Mouse (Mus musculus): ENCODE data around the gene Gys1.
"Not testable (repeated sequence)": the region's sequence is repeated elsewhere in the genome, so short reads cannot be mapped to it uniquely, and the experiment has no call there.

Gys1 gene

DNA sequence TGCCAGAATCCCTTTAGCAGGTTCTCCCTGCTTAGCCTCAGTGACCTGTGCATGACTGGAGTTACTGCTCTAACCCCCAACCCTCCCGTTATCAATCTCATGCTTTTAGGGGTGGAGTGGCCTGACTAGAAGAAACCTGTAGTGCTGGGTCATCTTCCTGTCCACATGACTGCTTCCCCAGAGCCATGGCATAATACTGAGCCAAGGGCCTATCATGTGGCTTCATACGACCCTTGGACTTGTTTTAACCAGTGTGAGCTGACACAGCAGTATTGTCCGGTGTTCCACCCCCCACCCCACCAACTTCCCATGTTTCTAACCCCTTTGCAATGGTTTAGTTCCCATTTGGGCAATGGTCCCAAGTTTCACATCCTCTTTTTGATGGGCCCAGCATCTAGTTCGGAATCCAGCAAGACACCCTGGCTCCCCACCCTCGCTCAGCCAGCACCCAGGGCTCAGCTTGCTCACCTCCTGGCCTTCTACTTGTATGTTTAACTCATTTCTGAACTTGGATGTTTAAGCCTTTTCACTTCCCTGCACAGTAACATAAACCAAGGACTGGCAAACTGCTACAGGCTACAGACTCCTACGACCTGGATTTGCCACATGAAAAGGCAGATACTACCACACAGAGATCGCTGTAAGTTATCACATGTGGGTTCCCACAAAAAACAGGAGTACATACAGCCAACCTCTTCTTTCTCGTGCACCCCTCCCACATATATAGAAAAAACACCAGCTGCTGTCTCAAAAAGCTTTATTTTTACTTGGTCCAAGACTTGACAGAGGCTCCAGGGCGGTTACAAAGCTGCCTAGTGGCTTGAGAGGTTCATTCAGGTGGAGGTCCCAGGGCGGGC is 22.8 kb downstream of the Gys1 start:
- DNase-seq (ENCODE audit: low spot score in 2 of 2) = no peak

DNA sequence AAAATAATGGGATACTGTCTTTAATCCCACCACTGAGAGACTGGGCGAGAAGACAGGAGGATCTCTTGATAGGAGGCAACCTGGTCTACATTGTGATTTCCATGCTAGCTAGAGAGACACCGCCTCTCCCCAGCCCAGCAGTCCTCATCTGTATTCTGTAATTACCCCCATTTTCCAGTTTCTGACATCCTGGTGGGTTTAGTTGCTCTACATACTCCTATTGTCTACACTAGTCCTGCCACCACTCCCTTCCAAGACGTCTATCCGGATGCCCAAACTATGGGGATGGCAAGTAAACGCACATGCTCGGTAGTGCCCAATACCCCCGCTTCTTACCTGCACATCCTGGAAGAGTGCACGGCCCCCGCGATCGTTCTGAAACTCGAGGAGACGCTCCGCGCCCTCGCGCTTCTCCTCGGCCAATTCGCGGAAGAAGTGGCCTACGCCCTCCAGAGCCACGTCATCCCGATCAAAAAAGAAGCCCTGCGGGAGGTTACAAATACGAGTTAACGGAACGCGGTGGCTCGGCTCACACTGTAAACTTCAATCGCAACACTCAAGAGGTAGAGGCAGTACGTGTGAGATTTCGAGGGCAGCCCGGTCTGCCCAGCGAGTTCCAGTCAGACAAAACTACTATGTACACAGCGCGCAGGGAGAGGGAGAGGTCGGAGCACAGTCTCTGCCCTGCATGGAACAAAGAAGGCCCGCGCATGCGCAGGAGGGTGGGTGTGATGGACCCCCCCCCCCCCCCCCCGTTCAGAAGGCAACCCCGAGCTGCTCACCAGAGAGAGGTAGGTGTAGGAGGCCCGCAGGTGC is 24.3 kb downstream of the Gys1 start:
- peak; percentile 65 for DNase-seq (ENCODE audit: low spot score in 2 of 2)

GRCm38 (mm10) chr7:45459564-45460140 is 25.0 kb downstream of the Gys1 start, which contains the start of gene Ftl1:
Gene Ftl1 (minus strand): TSS chr7:45459884.
- peak; percentile 93 to 96 for DNase-seq (ENCODE audit: low spot score in 2 of 2)

DNA sequence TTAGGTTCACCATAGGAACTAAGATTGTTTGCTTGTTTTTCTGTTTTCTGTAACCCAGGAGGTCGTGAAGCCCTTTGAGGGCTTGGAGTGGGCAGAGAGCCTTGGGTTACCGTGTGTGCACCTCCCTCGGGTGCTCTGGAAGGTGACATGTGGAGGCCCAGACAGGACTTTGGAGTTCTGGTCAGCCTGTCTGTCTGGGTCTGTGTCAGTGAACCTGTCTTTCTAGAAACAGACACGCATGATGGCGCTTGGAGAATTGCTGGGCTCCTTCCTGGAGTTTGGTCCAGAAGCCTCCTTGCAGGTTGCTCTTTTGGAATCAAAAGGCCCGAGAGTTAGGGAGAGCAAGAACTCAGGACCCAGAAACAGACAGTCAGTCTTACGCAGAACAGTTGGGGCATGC is 25.7 kb downstream of the Gys1 start:
- DNase-seq (ENCODE audit: low spot score in 2 of 2) = peak in 1 of 2 experiments; percentile 23

GRCm38 (mm10) chr7:45460860-45461314 is 26.2 kb downstream of the Gys1 start:
- peak in 1 of 2 experiments; percentile 24 for DNase-seq (ENCODE audit: low spot score in 2 of 2)

- DNase-seq (ENCODE audit: low spot score in 2 of 2) = no peak
Observed at GRCm38 (mm10) chr7:45461326-45461725, 26.7 kb downstream of the Gys1 start.

- no peak for DNase-seq (ENCODE audit: low spot score in 2 of 2)
Observed at GRCm38 (mm10) chr7:45461781-45462180, 27.1 kb downstream of the Gys1 start.

DNA sequence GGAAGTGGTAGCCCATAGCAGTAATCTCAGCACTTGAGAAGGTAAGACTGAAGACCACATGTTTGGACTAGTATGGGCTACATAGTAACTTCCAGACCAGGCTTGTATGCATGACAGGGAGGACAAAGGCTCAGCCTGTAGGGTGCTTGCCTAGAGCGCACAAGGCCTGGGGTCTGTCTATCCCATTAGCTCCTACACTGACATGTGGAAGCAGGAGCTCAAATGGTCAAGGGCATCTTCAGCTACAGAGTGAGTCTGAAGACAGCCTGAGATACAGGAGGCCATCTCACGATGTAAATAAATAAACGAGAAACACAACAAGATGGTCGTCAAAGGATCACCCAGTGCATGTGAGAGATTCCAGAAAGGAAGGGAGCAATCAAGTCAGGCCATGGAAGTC is 27.7 kb downstream of the Gys1 start:
- DNase-seq (ENCODE audit: low spot score in 2 of 2) = no peak

DNA sequence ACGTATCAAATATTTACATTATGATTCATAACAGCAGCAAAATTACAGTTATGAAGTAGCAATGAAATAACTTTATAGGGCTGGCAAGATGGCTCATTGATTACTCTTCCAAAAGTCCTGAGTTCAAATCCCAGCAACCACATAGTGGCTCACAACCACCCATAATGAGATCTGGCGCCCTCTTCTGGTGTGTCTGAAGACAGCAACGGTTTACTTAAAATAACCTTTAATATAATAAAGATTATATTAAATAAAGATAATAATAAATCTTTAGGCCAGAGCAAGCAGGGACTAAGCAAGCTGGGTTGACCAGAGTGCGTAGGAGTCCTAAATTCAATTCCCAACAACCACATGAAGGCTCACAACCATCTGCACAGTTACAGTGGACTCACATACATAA is 28.2 kb downstream of the Gys1 start:
- DNase-seq (ENCODE audit: low spot score in 2 of 2) = not testable (repeated sequence)

DNA sequence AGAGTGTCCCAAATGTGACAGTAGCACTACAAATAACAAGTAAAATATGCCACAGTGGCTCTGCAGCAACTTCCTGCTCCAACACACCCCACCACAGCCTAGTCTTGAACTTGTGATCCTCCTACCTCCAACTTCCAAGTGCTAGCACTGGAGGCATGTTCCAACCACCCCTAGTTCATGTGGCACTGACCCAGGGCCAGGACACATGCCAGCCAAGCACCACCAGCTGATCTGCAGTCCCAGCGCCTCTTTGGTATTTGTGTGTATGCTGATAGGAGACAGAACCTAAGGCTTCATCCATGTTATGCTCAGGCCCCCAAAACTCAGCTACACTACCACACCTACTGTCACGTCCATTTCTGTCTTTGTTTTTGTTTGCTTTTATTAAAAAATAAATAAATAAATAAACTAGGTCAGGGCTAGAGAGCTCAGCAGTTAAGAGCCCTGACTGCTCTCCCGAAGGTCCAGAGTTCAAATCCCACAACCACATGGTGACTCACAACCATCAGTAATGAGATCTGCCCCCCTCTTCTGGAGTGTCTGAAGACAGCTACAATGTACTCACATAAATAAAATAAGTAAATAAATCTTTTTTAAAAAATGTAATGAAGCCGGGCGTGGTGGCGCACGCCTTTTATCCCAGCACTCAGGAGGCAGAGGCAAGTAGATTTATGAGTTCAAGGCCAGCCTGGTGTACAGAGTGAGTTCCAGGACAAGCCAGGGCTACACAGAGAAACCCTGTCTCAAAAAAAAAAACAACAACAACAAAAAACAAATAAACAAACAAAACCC is 29.5 kb downstream of the Gys1 start:
- DNase-seq (ENCODE audit: low spot score in 2 of 2) = no peak

DNA sequence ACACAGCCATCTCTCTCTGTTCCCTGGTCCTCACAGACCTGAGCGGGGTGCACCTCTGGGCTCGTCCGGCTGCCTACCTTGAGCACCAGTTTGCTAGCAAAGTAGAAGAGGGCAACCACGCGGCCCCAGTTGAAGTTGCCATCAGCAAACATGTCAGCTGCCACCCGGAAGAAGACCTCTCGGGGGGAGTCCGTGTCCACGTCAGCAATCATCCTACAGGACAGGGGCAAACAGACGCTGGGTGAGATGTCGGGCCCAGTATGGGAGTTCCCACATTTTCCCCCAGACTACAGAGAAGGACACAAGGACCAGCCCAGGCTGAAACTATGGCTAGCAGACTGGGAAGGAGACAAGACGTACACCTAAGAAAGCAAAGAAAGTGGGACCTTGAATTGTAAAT is 30.5 kb downstream of the Gys1 start:
- DNase-seq (ENCODE audit: low spot score in 2 of 2) = no peak

GRCm38 (mm10) chr7:45465549-45465948 is 30.9 kb downstream of the Gys1 start:
- DNase-seq (ENCODE audit: low spot score in 2 of 2) = peak in 1 of 2 experiments; percentile 14

DNA sequence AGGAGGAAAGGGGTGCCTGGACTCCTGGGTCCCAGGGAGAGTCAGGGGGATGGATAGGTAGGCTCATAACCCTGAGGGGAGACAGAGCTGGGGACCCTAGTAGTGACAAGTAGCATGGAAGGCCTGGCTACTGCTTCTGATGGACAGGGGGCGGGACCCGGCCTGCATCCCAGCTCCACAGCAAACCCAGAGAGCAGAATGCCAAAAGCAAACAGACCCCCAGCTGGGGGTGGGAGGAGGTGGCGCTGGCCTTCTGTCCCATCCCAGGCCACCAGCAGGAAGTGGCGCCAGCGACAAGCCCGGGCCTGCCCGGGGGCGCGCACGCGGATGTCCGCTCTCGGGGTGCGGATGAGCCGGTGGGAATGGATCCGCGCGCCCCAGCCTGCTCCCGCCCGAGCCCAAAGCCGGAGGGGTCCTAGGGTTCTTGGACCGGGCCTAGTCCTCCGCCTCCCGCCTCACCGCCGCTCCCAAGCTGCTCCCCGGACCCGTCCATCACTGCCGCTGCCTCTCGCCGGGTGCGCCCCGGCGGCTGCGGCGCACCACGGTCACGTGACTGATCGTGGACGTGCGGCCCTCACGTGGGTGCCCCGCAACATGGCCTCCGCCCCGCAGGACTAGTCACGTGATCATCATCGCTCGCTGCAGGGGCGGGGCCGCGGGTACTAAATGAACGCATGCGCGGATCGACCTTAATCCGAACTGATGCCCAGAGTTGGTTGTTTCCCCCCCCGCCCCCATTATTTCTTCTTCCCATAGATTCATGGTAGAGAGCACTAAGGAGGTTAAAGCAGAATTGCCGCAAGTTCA is 31.8 kb downstream of the Gys1 start, which contains the start of gene Bax:
Gene Bax, minus strand, starts transcription at position 616 of the 807 bp plus-strand sequence.
- peak; percentile 93 to 97 for DNase-seq (ENCODE audit: low spot score in 2 of 2)

- DNase-seq (ENCODE audit: low spot score in 2 of 2) = no peak
Observed at GRCm38 (mm10) chr7:45467090-45467670, 32.5 kb downstream of the Gys1 start.

- DNase-seq (ENCODE audit: low spot score in 2 of 2) = peak in 1 of 2 experiments; percentile 86
Observed at GRCm38 (mm10) chr7:45470869-45471268, 36.2 kb downstream of the Gys1 start.

- no peak for DNase-seq (ENCODE audit: low spot score in 2 of 2)
Observed at GRCm38 (mm10) chr7:45475291-45475969, 40.8 kb downstream of the Gys1 start.

- no peak for DNase-seq (ENCODE audit: low spot score in 2 of 2)
Observed at GRCm38 (mm10) chr7:45476453-45476852, 41.8 kb downstream of the Gys1 start.

- peak in 1 of 2 experiments; percentile 65 for DNase-seq (ENCODE audit: low spot score in 2 of 2)
Observed at GRCm38 (mm10) chr7:45477003-45477402, 42.4 kb downstream of the Gys1 start.

GRCm38 (mm10) chr7:45478774-45479173 is 44.1 kb downstream of the Gys1 start:
- no peak for DNase-seq (ENCODE audit: low spot score in 2 of 2)
